Mouse (Mus musculus) natural killer cell, adult 2 months (primary cell): Measurements from ENCODE around the gene Tbcel.

Experiments
- DNase-seq, 2 experiments: peaks; one replicate each; pipeline ENCODE4 v3.0.0; 2022; ENCODE audit warnings: low spot score in 2 of 2

Tbcel gene

GRCm38 (mm10) chr9:42449043-42449442 is 58.6 kb downstream of the Tbcel start:
- no peak for DNase-seq

GRCm38 (mm10) chr9:42442100-42442499 is 65.5 kb downstream of the Tbcel start:
- DNase-seq = no peak

GRCm38 (mm10) chr9:42441234-42441633 is 66.4 kb downstream of the Tbcel start:
- no peak for DNase-seq

GRCm38 (mm10) chr9:42439446-42439845 is 68.2 kb downstream of the Tbcel start:
- no peak for DNase-seq

GRCm38 (mm10) chr9:42432155-42432554 is 75.5 kb downstream of the Tbcel start:
- DNase-seq = no peak

- no peak for DNase-seq
Measured at GRCm38 (mm10) chr9:42431606-42432005, 76.0 kb downstream of the Tbcel start.

GRCm38 (mm10) chr9:42428060-42428924 is 79.3 kb downstream of the Tbcel start:
- peak in 1 of 2 experiments; percentile 11 for DNase-seq

GRCm38 (mm10) chr9:42426661-42427358 is 80.8 kb downstream of the Tbcel start:
- no peak for DNase-seq

- DNase-seq = no peak
Measured at GRCm38 (mm10) chr9:42423649-42424048, 84.0 kb downstream of the Tbcel start.

GRCm38 (mm10) chr9:42419687-42420086 is 87.9 kb downstream of the Tbcel start:
- DNase-seq = no peak

GRCm38 (mm10) chr9:42418786-42419185 is 88.8 kb downstream of the Tbcel start:
- no peak for DNase-seq

- DNase-seq = no peak
Measured at GRCm38 (mm10) chr9:42417352-42417952, 90.2 kb downstream of the Tbcel start.

GRCm38 (mm10) chr9:42415184-42415583 is 92.4 kb downstream of the Tbcel start:
- DNase-seq = no peak

- DNase-seq = no peak
Measured at GRCm38 (mm10) chr9:42413345-42413744, 94.3 kb downstream of the Tbcel start.

GRCm38 (mm10) chr9:42411296-42411695 is 96.3 kb downstream of the Tbcel start:
- DNase-seq = no peak

GRCm38 (mm10) chr9:42405736-42406135 is 101.9 kb downstream of the Tbcel start:
- no peak for DNase-seq

GRCm38 (mm10) chr9:42401486-42401885 is 106.1 kb downstream of the Tbcel start:
- no peak for DNase-seq

- no peak for DNase-seq
Measured at GRCm38 (mm10) chr9:42399829-42400228, 107.8 kb downstream of the Tbcel start, which contains the start of gene Tecta. Gene Tecta, minus strand, starts transcription at chr9:42399929.

GRCm38 (mm10) chr9:42396141-42396540 is 111.5 kb downstream of the Tbcel start:
- DNase-seq = no peak

GRCm38 (mm10) chr9:42394903-42395302 is 112.7 kb downstream of the Tbcel start:
- DNase-seq = no peak

- DNase-seq = no peak
Measured at GRCm38 (mm10) chr9:42394321-42394720, 113.3 kb downstream of the Tbcel start.

GRCm38 (mm10) chr9:42392927-42393326 is 114.7 kb downstream of the Tbcel start:
- DNase-seq = no peak
